Mouse (Mus musculus) stomach, embryonic 15.5 days (tissue): ENCODE measurements at regions not wholly inside any gene's neighbourhood (a gene's known extent, or its start where the extent isn't known, plus 50 kb on each side); places are given as distances from the start of the nearest gene placed in this dataset.

ENCODE experiments used
- ATAC-seq: fragments of 200-750 bp; cut with Nextera tagmentation; 2 replicates; pipeline ENCODE4 v1.8.0; 2017; ENCODE audit warnings: low read depth, moderate number of reproducible peaks, moderate TSS enrichment; ENCODE audit not compliant: insufficient read depth, low FRiP score
- H3K27ac ChIP-seq: fragments of 300-500 bp; sonication (generic); 2 replicates; pipeline ENCODE4 v1.5.1; 2015; ENCODE audit warnings: mild to moderate bottlenecking, inconsistent platforms
- H3K27me3 ChIP-seq: fragments of 300-500 bp; sonication (generic); replicated peaks from 2 replicates; pipeline ENCODE4 v1.6.1; 2015; ENCODE audit warnings: inconsistent platforms
- H3K36me3 ChIP-seq: fragments of 300-500 bp; sonication (generic); 2 replicates; pipeline ENCODE4 v1.6.1; 2015; ENCODE audit warnings: inconsistent platforms
- H3K4me1 ChIP-seq: fragments of 300-500 bp; sonication (generic); 2 replicates; pipeline ENCODE4 v1.6.1; 2015; ENCODE audit warnings: inconsistent platforms
- H3K4me2 ChIP-seq: fragments of 300-500 bp; sonication (generic); 2 replicates; pipeline ENCODE4 v1.6.1; 2015; ENCODE audit warnings: mild to moderate bottlenecking, inconsistent platforms
- H3K4me3 ChIP-seq: fragments of 300-500 bp; sonication (generic); replicated peaks from 2 replicates; pipeline ENCODE4 v1.5.1; 2015; ENCODE audit warnings: inconsistent platforms
- H3K9ac ChIP-seq: fragments of 300-500 bp; sonication (generic); 2 replicates; pipeline ENCODE4 v1.6.1; 2015; ENCODE audit warnings: inconsistent platforms
- H3K9me3 ChIP-seq: fragments of 300-500 bp; sonication (generic); 2 replicates; pipeline ENCODE4 v1.6.1; 2016; ENCODE audit warnings: inconsistent platforms
- WGBS: fragments of 180-500 bp; shearing (Covaris S2); methylation state at CpG from one replicate; pipeline ENCODE4 v1.1.7; 2015; 5-methylcytosine and 5-hydroxymethylcytosine counted together

- ATAC-seq = peak; percentile 18; the same call in 1 of the 2 replicates
- H3K27me3 ChIP-seq = no peaks in the 10 kb centered on the region
- H3K9me3 ChIP-seq = no peaks in the 10 kb centered on the region
- no peaks in the 10 kb centered on the region for H3K36me3 ChIP-seq
- H3K4me3 ChIP-seq = no peak overlapping the region
- H3K4me1 ChIP-seq = no peaks in the 10 kb centered on the region
- WGBS = 59% methylated on average over 6 of the region's 6 CpGs
- H3K27ac ChIP-seq = no peak overlapping the region
- no peak overlapping the region for H3K4me2 ChIP-seq
- no peak overlapping the region for H3K9ac ChIP-seq
Measured at GRCm38 (mm10) chr2:134214748-134215328, 339.3 kb downstream of the Hao1 start.

DNA sequence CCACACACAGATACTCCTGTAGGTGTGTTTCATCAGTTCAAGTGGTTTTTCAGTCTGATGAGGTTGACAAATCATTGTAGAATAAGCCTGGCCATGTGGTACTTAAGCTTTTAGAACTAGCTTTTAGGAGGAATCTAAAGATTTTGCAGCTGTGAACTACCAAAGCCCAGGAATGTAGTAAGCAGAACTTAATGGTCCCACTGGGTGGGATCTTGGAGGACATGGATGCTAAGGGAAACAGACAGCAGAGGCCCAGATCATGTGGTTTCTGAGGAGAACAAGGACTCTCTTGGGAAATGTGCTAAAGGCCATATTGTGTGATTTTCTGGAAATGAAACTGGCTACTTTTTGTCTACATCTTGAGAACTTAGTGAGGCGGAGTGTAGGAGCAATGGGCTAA is 350.9 kb downstream of the Hao1 start:
- WGBS = 92% methylated on average over 1 of the region's 1 CpGs
- H3K4me1 ChIP-seq = no peaks in the 10 kb centered on the region
- H3K4me3 ChIP-seq = no peak overlapping the region
- ATAC-seq = no peak
- H3K9me3 ChIP-seq = no peaks in the 10 kb centered on the region
- H3K27me3 ChIP-seq = no peaks in the 10 kb centered on the region
- H3K27ac ChIP-seq = no peak overlapping the region
- H3K9ac ChIP-seq = no peak overlapping the region
- no peak overlapping the region for H3K4me2 ChIP-seq
- H3K36me3 ChIP-seq = no peaks in the 10 kb centered on the region

DNA sequence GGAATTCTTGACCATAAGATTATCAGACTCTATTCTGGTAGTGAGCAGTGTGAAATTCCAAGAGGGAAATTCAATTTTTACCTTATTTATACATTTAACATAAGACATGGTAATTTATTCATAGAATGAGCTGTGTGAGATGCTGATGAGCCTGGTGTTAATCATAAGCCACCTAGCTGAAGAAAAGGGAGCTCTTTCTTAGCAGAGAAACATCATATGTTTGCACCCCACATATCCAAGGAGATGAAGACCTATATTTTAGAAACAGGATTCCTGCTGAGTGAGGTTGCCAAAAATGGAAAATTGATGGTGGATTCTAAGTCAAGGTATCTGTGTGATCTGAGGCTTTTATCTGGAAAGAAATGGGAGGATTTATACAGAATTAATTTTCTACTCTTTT is 358.2 kb downstream of the Hao1 start:
- Histone ChIP-seq H3K4me3 (no peak overlapping the region), H3K27me3 (no peaks in the 10 kb centered on the region), H3K4me1 (no peaks in the 10 kb centered on the region), H3K4me2 (no peak overlapping the region), H3K36me3 (no peaks in the 10 kb centered on the region), H3K27ac (no peak overlapping the region), H3K9ac (no peak overlapping the region), H3K9me3 (no peaks in the 10 kb centered on the region)
- no peak for ATAC-seq

DNA sequence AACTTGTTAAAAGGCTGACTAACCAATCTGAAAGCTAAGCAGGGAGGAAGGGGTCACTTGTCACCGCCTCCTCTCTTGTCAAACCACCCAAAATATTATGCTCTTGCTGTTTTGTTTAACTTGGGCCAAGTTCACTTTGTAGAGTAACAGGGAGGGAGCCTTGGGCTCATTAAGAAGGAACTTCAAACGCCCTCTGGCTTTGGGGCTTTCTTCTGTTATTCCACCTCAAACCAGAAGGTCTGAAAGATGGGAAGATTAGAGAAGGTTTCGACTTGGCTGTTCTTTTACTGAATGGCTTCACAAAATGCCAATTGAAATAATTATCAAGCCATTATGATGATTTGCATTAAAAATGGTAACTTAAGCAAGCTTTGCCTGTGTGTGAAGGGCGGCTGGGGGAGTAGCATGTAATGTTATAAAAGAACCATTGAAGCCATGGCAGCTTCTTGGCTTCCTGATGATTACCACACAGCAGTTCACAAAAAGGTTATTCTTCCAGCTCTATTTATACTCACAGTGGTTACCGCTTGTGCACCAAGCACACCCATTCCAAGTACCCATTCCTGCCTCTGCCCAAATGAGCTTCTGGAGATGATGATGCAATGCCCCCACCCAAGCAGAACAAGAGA is 364.6 kb downstream of the Hao1 start:
- Histone ChIP-seq H3K4me1 (no peaks in the 10 kb centered on the region), H3K27ac (no peak overlapping the region), H3K9ac (no peak overlapping the region), H3K4me2 (no peak overlapping the region), H3K36me3 (no peaks in the 10 kb centered on the region), H3K9me3 (no peaks in the 10 kb centered on the region), H3K27me3 (no peaks in the 10 kb centered on the region), H3K4me3 (no peak overlapping the region)
- WGBS = 61% methylated on average over 5 of the region's 5 CpGs
- ATAC-seq = no peak
